Mouse (Mus musculus) liver (tissue): ENCODE results near the gene Adcy7.

Source experiments
- DNase-seq: peaks from one replicate; pipeline ENCODE4 v3.0.0-alpha.2; 2020; ENCODE audit warnings: mixed read lengths

The Adcy7 gene

DNA sequence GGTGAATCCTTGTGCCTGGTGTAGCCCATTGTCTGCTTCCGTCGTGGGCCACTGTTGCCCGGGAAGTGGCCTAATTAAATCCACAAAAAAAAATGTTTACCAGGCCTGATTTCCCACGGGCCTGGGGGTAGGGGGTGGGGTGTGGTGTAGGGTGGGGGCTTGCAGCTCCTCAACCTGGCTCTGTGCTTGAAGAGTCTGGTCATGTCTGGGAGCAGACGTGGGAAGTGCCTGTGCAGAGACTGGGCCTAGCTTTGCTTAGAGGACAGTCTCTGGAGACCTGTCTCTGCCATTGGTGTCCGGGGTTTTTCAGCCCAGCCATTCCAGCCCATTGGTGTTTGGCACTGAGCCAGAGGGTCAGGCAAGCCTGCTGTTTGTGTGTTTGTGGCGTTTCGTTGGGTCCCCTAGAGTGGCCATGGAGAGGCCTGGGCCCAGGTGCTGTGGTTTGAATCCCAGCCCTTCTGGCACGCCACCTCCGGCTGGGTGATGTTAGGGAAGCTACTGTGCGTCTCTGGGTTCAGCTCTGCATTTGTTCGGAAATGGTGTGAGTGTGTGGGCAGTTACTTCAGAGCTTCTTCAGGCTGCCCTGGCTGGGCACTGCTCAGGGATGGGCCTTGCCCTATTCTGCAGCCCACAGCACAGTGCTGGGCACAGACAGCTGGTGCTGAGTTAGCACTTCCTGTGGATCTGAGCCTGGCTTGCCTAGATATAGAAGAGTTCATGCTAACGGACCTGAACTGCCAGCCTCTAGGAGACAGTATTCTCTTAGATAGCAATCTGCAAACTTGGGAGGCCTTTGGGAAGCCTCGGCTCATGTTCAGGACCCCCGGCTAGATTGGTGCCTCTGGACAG lies 29.6 kb downstream of the Adcy7 start:
- peak; percentile 70 for DNase-seq

DNA sequence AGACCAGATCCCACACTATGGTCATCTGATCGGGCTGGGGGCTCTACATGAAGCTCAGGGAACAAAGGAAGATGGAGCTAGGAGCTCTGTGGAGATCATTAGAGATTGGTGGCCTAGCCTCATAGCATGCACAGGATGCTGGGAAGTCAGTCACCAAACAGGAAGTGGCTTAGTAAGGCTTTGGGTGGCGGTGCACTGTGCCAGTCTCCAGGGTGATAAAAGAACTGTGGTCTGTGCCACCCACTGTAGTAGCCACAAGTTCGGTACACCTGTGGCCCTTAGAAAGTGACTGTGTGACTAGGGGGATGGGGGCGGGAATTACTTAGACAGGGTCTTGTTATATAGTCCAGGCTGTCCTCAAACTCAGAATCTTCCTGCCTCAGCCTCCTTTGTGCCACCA lies 33.6 kb downstream of the Adcy7 start:
- no peak for DNase-seq

DNA sequence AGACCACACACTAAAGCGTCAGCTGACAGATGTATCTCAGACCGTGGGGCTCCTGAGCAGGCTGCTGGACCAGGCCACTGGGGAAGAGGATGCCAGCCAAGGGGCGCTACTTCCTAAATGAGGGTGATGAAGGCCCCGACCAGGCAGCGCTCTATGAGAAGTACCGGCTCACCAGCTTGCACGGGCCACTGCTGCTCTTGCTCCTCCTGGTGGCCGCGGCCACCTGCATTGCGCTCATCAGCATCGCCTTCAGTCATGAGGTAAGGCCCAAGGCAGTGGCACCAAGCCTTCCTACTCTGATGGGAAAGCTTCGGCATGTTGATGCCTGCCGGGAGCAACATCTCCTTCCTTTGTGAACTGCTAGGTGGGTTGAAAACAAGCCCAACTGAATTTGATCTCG lies 34.3 kb downstream of the Adcy7 start:
- DNase-seq: peak; percentile 62

DNA sequence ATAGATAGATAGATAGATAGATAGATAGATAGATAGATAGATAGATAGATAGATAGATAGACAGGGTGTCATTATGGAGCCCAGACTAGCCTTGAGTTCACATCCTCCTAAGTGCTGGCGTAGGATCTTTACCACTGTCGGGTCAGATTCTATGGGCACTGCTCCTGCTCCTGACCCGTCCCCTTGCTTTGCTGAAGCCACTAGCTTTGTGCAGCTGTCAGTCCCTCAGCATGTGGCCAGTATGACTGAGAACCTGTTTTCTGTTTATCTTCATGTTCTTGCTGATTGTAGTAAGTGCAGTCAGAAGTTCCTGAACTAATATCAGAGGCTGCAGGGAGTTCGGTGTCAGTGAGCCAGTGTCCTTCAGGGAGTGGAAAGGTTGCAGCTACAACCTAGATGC lies 35.5 kb downstream of the Adcy7 start:
- no peak for DNase-seq

DNA sequence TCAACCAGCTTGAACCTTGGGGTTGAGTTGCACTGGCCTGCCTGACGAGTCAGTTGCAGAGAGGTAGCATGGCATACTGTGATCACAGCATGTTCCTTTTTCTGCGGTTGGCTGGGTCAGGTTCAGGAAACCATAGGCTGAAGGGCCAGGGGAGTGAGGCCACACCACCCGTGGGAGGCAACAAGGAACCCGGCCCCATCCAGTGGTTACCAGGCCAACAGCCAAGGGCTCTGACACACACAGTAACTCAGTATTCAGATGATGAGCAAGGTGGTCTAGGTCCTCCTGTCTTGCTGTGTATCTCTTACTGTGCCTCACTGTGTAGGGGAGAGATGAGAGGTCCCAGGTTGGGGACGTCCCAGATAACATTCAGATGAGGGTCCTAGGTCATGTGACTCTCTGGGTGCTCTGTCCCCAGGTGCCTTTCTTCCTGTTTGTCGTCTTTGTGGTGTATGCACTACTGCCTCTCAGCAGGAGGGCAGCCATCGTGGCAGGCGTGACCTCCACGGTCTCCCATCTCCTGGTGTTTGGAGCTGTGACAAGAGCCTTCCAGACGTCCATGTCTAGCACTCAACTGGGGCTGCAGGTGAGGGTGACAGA lies 37.2 kb downstream of the Adcy7 start:
- no peak for DNase-seq

DNA sequence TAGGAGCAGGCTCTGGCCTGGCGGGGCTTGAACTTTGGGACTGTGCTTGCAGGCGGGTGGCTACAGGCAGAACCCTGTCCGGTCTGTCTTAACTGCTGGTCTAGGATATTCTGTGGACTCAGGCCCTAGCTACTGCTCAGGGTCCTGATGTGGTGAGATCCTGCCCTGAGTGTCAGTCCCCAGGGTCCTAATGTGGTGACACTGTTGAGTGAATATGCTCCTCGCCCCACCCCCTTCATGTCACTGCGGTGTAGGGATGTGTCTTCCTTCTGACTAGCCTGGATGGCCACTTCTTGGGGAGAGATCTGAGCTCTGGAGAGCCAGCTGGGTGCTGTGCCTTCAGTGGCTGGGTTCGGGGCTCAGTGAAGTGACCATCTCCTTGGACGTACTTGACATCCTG lies 37.7 kb downstream of the Adcy7 start:
- no peak for DNase-seq

DNA sequence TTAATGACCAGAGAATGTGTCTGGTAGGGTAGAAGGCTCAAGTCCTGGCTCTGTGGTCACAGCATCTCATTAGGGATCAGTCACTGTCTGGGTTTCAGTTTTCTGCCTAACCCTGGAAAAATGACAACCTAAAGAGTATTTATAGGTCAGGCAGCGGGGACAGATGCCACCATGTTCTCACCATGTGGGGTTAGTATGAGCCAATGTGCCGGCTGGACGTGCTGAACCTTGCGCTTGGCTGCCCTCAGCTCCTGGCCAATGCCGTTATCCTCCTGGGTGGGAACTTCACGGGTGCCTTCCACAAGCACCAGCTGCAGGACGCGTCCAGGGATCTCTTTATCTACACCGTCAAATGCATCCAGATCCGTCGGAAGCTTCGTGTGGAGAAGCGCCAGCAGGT lies 38.1 kb downstream of the Adcy7 start:
- DNase-seq: no peak

DNA sequence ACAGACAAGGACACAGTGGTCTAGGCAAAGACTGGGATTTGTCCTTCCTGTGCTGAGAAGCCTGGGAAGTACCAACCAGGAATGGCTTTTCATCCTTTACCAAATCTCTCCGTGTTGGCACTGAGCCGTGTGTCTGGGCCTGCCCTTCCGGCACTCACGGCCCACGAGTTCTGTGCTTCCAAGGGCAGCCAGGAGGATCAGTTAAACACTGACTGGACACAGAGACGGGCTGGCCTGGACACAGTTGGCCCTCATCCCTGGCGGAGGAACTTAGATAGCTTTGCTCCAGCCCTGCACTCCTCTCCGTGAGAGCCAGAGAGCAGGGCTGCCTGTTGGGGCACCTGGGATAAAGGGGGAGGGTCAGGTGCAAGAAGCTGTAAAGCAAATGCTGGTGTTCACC lies 40.8 kb downstream of the Adcy7 start:
- DNase-seq: no peak

DNA sequence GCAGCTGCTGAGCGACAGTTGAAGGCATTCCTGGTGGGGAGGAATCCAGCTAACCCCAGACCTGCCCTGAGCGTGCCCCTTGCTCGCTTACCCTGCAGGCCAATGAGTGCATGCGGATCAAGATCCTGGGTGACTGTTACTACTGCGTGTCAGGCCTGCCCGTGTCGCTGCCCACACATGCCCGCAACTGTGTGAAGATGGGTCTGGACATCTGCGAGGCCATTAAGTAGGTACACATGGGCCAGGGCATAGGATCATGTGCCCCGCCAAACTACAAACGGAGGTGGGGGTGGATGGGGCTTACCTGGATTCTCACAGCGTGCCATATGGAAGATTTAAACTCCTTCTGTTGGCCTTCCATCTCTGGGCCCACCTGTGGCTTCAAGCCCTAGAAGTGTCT lies 41.8 kb downstream of the Adcy7 start:
- no peak for DNase-seq

DNA sequence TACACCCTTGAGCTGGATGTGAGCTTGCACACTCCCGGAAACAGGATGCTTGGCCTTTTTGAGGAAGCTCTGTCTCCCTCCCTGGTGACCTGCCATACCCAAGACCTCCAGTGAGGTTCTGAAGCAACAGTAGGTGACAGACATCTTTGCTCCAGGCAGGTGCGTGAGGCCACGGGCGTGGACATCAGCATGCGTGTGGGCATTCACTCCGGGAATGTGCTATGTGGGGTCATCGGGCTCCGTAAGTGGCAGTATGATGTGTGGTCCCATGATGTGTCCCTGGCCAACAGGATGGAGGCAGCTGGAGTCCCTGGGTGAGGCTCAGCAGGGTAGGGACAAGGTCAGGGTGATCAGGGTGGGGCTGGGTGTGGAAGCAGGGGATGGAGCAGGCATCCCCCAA lies 43.1 kb downstream of the Adcy7 start:
- no peak for DNase-seq

DNA sequence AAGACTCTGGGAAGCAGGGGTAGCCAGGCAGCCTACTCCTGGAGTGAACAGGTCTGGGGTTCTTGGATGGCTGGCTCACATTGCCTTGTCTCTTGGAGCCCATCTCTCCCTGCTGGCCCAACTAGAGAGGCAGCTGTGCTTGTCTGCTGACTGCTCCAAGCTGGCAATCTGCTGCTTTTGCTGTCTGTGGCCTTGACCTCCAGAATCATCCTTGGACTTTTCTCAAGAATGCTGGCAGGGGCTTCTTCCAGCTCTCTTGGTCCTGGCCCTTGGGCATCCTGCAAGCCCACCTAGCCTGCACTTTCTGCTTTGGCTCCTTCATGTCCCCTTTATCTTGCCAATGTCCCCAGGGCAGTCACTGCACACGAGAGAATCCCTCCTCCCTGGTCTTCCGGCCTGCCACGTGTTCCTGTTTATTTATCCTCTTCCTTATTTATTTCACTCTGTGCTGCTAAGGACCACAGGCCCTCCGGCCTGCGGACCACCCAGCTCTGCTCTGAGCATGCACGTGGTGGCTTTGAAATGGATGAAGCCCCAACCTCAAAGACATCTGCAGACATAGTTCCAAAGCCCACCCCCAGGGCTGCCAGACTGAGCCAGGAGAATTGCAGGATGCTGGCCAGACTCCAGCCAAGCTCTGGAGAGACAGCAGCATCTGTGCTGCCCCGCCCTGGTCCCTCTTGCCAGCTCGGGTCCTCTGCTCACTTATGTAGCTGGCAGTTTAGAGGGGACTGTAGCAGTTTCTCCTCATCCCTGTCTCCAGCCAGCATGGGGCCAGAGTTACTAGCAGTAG lies 44.1 kb downstream of the Adcy7 start:
- peak; percentile 27 for DNase-seq

DNA sequence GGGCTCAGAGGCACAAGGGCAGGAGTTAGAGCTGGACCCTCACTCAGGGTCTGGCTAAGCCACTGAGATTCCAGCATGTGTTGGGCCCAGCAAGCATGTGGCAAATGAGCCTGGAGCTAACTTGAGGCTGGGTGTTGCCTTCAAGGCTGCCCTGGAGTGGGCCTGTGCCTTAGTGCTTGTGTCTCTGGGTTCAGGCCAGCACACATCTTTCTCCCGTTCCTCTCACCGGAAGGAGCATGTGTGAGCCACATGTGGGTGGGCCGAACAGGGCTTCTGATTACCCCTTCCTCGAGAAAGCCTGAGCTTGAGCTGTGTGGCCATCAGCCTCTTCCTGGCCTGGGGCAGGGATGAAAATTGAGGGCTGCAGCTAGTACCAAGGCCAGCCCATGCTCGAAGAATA lies 45.1 kb downstream of the Adcy7 start:
- peak; percentile 3 for DNase-seq

DNA sequence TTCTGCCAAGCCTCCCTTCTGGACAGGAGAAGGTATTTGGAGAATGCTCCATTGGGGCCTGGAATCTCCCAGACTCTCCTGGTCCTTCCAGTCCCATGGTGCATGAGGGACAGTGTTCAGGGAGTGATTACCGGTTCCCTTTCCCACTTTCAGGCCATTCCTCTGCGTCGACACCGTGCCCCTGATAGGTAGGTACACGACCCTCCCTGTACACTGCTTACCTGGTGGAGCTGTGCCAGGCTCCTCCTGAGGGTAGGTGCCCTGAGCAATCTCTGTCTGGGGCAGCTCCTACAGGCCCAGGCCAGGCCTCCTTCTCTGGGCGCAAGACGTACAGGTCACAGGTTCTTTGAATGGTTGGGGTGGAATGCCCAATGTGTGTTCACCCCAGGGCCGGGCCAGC lies 45.9 kb downstream of the Adcy7 start:
- peak; percentile 2 for DNase-seq

DNA sequence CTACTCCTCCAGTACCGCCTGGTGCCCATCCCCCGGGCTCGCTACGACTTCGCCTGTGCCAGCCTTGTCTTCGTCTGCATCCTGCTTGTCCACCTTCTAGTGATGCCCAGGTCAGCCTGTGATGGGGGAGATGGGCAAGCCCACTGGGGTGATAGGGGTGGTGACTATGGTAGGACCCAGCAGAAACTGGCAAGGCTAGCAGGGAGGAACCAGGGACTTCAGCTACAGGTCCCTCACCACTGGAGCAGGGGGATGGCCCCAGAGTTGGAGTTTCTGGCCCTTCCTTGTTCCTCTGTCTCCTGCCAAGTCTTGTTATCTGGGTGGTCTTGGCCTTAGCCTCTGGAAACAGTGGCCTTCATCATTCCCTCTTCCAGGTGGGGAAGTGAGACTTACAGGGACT lies 47.9 kb downstream of the Adcy7 start:
- DNase-seq: no peak

DNA sequence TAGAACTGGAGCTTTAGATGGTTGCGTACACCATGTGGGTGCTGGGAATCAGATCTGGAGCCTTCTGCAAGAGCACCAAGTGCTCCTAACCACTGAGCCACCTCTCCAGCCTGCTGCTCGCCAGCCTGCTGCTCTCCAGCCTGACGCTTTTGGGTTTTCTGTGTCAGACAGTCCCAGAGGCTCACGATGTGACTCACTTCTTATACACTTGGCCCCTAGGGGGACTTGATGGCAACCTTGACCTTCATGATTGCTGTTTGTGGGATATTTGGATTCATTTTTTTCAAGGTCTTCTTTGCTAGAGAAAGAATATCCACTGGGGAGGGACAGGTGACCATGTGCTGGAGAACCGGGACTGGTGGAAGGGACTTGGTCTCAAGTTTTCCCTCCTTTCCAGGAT lies 49.2 kb downstream of the Adcy7 start:
- DNase-seq: no peak

DNA sequence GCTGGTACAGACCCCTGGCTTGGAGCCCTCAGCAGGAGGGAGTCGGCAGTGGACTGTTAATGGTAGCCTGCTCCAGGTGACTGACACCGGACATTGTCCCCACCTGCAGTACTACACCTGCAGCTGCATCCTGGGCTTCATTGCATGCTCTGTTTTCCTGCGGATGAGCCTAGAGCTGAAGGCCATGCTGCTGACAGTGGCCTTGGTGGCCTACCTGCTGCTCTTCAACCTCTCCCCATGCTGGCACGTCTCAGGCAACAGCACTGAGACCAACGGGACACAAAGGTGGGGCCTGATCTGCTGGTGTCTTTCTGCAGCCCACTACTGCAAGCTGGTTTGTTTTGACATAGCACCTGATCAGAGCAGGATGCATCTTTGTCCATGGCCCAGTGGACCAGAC lies 51.3 kb downstream of the Adcy7 start:
- no peak for DNase-seq

DNA sequence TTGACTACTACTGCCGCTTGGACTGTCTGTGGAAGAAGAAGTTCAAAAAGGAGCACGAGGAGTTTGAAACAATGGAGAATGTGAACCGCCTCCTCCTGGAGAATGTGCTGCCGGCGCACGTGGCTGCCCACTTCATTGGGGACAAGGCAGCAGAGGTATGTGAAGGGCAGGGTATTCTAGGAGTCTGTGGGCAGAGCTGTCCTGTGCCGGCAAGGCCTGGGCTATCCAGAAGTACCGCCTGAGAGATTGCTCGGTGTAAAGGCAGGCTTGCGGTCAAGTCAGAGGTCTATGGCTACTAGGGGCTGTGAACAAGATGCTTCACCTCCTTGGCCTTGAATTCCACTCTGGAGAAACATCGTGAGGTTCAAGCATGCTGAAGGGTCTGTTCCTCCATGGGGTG lies 52.6 kb downstream of the Adcy7 start:
- no peak for DNase-seq

DNA sequence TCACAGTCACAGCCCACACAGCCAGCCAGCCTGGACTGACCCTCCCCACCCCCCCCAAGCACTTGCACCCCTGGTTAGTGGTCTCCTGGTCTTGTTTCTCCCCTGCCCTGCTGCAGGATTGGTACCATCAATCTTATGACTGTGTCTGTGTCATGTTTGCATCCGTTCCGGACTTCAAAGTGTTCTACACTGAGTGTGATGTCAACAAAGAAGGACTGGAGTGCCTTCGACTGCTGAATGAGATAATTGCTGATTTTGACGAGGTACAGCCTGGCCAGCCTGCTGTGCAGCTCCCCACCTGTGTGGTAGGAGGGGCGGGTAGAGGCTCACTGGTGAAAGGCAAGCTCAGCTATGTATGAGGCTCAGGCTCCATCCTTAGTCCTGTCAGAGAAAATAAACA lies 53.0 kb downstream of the Adcy7 start:
- no peak for DNase-seq

DNA sequence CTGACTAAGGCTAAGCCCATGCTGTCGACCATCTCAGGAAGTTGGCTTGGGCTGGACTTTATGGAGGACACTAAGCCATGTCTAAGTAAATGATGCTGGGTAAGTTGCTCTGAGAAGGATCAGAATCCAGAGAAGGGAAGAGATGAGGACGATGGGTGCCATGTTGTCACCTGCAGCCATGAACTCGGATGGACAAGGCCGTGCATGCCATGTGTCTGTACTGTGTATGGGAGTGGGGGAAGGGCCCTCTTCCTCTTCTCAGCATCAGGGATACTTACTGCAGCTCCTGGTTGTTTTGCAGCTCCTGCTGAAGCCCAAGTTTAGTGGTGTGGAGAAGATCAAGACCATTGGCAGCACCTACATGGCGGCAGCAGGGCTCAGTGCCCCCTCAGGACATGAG lies 53.6 kb downstream of the Adcy7 start:
- DNase-seq: no peak

DNA sequence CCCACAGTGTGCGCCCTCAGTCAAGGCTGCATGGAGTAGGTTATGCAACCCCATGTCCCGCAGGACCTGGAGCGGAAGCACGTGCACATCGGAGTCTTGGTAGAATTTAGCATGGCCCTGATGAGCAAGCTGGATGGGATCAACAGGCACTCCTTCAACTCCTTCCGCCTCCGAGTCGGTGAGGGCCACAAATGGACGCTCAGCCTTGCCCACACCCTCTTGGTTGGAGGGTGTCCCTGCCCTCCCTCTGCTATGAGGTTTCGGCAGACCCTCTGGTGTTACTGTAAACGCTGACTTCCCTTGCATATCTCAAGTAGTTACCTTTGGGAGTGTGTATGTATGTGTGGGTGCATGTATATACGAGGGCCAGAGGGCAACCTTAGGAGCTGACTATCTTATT lies 54.1 kb downstream of the Adcy7 start:
- DNase-seq: no peak

DNA sequence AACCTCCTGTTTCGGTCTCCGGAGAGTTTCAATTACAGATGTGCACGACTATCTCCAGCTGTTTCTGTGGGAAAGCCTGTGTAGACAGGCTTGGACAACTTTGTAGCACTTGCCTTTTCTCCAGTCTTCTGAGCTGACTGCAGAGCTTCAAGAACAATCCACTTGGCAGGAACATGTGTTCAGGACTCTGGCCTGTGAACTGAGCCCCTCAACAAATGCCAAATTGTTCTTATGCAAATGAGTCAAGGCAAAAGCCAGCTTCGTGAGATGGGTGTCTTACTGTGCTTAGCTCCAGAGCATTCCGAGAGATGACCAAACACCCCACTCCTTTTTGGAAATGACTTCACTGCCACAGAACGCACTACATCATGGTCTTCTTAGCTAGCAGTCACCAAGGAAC lies 56.5 kb downstream of the Adcy7 start:
- no peak for DNase-seq

DNA sequence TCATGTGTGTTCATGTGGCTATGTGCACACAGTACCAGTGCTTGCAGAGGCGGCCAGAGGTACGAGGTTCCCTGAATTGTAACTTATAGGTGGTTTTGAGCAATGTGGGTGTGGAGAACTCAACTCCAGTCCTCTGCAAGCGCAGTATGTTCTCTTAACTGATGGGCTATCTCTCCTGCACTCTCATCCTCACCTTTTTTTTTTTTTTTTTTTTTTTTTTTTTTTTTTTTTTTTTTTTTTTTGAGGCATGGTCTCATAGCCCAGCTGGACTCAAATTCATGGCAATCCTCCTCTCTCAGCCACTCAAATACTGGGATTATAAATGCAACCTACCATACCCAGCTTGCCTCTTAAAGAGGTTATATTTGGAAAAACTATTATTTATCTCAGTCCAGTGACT lies 58.6 kb downstream of the Adcy7 start:
- no peak for DNase-seq

DNA sequence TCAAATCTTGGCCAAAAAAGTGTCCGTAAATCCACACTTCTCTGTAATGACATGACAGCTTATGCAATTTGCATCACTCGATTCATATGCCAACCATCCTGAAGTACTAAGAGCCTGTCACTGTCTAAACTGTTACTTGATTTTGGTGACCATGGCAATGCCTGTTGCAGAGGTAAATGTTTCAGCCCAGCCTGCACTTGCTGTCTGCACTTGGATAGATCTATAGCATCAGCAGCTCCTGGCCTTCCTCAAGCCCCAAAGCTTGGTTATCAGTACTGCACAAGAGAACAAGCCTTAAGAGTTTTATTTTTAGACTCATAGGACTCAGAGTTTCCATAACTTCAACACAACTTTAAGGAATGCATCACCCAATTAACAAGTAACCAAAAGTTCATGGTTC lies 62.2 kb downstream of the Adcy7 start:
- no peak for DNase-seq

DNA sequence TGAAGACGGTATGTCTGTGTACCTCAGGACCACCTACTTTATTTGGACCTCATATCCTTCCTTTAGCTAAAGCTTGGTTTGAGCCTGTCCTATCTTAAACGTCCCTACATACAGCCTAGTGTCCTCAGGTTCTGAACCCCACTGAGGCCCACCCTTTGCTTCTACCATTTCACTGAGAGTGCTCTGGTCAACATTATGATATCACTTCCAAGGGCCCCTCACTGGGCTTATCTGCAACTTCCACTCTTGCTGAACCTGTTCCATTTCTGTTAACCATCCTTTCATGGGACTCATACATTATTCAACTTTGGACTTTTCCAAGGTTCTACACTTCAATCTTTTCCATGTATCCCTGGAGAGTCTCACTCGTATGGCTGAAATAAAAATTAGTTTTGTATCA lies 62.8 kb downstream of the Adcy7 start:
- DNase-seq: peak; percentile 70
